Comparison of ENCODE assay signal across 14 mouse cellular contexts in genomic region chr12:79530275-79530902, GRCm38 (mm10).
DNase-seq lines count a peak whose midpoint lies in the region; ATAC-seq and TF ChIP-seq lines count a peak whose summit lies in the region.
"Had no signal": no experiment of that assay in that cellular context is flagged by ENCODE, and none has a peak within 500 bp of the region (broad histone marks: within the 10 kb centered on the region; RNA-seq: fewer than 3 reads in every experiment).

No protein-coding gene starts in this region.

- H3K4me3 ChIP-seq in kidney, adult 2 months (ENCODE audit: insufficient read depth, low read depth, low read length), result no peak overlapping the region
- no peak overlapping the region for H3K4me3 ChIP-seq in embryonic facial prominence, embryonic 10.5 days
- no peak overlapping the region for H3K4me3 ChIP-seq in limb, embryonic 15.5 days
- H3K4me3 ChIP-seq: liver, embryonic 13.5 days; neural tube, embryonic 13.5 days had no signal

- WGBS in kidney, adult 2 months, result 67% methylated on average over 10 of the region's 10 CpGs
- WGBS in embryonic facial prominence, embryonic 10.5 days, result 49% methylated on average over 10 of the region's 10 CpGs
- WGBS in limb, embryonic 15.5 days, result 50% methylated on average over 10 of the region's 10 CpGs

- no peak overlapping the region for H3K4me2 ChIP-seq in limb, embryonic 15.5 days
- H3K4me2 ChIP-seq: heart, embryonic 11.5 days; liver, embryonic 13.5 days; neural tube, embryonic 13.5 days had no signal

- no peaks in the 10 kb centered on the region for H3K27me3 ChIP-seq in kidney, adult 2 months (replicated peaks; ENCODE audit: control insufficient read depth, insufficient read depth, low read length)
- no peaks in the 10 kb centered on the region for H3K27me3 ChIP-seq in embryonic facial prominence, embryonic 10.5 days (replicated peaks; ENCODE audit: low read depth, poor library complexity, severe bottlenecking)
- no peaks in the 10 kb centered on the region for H3K27me3 ChIP-seq in limb, embryonic 15.5 days
- H3K27me3 ChIP-seq: liver, embryonic 13.5 days; neural tube, embryonic 13.5 days had no signal

- H3K9me3 ChIP-seq in embryonic facial prominence, embryonic 10.5 days, result peaks cover 7% of the 10 kb centered on the region
- H3K9me3 ChIP-seq in limb, embryonic 15.5 days, result no peaks in the 10 kb centered on the region
- H3K9me3 ChIP-seq: liver, embryonic 13.5 days; neural tube, embryonic 13.5 days had no signal

- no peak for TF ChIP-seq POLR2A in kidney, adult 2 months (IDR thresholded peaks at IDR 0.05; ENCODE audit: low read depth, low read length)

- H3K27ac ChIP-seq in kidney, adult 2 months (ENCODE audit: insufficient read depth, low read depth, low read length), result peak overlapping the region; percentile 52
- peak overlapping the region; percentile 78 for H3K27ac ChIP-seq in embryonic facial prominence, embryonic 10.5 days (replicated peaks)
- H3K27ac ChIP-seq in limb, embryonic 15.5 days, result 0 out of 2 replicates have a peak overlapping the region, but pooled peaks have one; percentile 5
- H3K27ac ChIP-seq: neural tube, embryonic 13.5 days had no signal

- H3K36me3 ChIP-seq in kidney, adult 2 months (ENCODE audit: control insufficient read depth, insufficient read depth, low read length), result no peaks in the 10 kb centered on the region
- peaks cover 6% of the 10 kb centered on the region; the same call in 1 of the 2 replicates for H3K36me3 ChIP-seq in embryonic facial prominence, embryonic 10.5 days (replicated peaks)
- H3K36me3 ChIP-seq in limb, embryonic 15.5 days, result no peaks in the 10 kb centered on the region
- H3K36me3 ChIP-seq: liver, embryonic 13.5 days; neural tube, embryonic 13.5 days had no signal

- TF ChIP-seq CTCF in kidney, adult 2 months (conservative IDR thresholded peaks at IDR 0.05; ENCODE audit: insufficient read depth, insufficient read length, low read depth, low read length), result no peak

- peaks cover 20% of the 10 kb centered on the region for H3K4me1 ChIP-seq in kidney, adult 2 months (ENCODE audit: control insufficient read depth, insufficient read depth, low read length)
- peaks cover 62% of the 10 kb centered on the region for H3K4me1 ChIP-seq in embryonic facial prominence, embryonic 10.5 days
- H3K4me1 ChIP-seq in limb, embryonic 15.5 days, result peaks cover 24% of the 10 kb centered on the region

- no peak for ATAC-seq in limb, embryonic 15.5 days (ENCODE audit: insufficient number of reproducible peaks, low FRiP score, low TSS enrichment, low read depth)

- H3K9ac ChIP-seq in limb, embryonic 15.5 days, result no peak overlapping the region
- H3K9ac ChIP-seq: liver, embryonic 13.5 days; neural tube, embryonic 13.5 days had no signal

- DNase-seq in kidney, adult 2 months, result no peak
- DNase-seq in kidney, postnatal 25 days, result no peak
- DNase-seq in adipocyte (ENCODE audit: low spot score), result peak; percentile 21
- no peak for DNase-seq in embryonic facial prominence, embryonic 10.5 days (ENCODE audit: low spot score)
- no peak for DNase-seq in spleen, postnatal 4 days (ENCODE audit: low spot score in 2 of 2)
- DNase-seq in right cerebral cortex, postnatal 14 days, result no peak
- DNase-seq: cerebellum, adult 18-20 months; heart, postnatal 36 days; kidney, adult 9 months; liver, embryonic 13.5 days; lung, postnatal 14 days had no signal

Comparison
In these comparisons a context has a peak if more than half of its experiments do, and no peak if none do; other contexts are left out.
1. H3K27ac ChIP-seq: peak in every context shown above with its lines; median percentile 78 in embryonic facial prominence, embryonic 10.5 days; 52 in kidney, adult 2 months; 5 in limb, embryonic 15.5 days.